Mouse (Mus musculus): ENCODE results near the gene Zfp704.
"Not testable (repeated sequence)": the region's sequence is repeated elsewhere in the genome, so short reads cannot be mapped to it uniquely, and the experiment has no call there.

Zfp704 gene

DNA sequence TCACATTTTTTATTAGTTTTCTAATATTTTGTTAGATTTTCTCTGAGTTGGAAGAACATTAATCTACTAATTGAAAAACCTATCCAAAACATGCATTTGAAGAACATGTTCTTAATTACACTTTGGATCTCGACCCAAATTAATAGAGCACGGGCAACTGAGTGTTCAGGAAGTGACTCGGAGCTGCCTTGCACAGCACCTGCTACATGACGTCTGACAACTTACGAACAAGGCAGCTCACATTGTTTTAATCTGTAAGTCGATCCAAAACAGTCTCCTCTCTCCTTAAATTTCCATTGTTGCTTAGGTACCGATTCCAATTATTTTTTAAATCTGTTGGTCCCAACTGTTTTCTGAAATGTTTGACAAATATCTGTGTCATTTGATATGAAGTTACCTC is 15.4 kb downstream of the Zfp704 start:
- no peak for DNase-seq

DNA sequence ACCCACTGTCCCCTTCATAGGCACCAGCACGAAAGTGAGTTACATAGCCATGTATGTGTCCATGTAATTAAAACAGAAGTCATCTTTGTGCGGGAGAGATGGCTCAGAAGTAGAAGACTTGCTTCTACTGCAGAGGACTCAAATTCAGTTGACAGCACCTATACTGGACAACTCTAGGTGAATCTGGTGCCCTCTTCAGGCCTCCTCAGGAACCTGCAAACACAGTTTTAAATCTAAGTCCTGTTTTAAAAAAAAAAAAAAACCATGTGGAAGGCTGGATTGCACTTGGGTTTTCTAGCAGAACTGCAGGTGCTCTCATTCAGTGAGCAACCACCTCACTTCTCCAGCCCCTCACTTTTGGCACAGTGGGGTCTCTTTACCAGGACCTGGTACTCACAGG is 16.1 kb downstream of the Zfp704 start:
- DNase-seq, result peak; percentile 65

DNA sequence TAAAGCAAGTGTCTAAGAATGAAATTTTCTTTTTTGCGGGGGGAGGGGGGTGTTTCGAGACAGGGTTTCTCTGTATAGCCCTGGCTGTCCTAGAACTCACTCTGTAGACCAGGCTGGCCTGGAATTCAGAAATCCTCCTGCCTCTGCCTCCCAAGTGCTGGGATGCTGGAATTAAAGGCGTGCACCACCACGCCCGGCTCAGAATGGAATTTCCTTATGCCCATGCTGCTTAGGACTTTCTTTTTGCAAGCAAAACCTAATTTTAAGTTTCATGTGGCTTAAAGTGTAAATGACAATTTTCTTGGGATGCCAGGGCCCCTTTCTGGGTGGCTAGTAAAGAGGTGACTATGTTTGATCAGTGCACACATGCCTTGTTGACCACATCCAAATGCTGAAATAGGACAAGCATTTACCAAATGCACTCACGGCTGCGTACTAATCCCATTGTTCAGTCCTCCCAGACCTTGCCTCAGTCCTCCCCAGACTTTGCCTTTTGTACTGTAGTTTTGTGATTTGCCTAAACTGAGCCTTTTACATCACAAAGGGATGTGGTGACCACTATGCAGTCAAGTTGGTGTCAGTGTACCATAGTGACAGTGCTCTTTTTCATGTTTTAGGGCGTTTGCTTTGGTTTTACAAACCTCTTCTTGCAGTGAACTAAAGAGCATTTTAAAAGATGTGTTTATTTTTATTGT is 18.3 kb downstream of the Zfp704 start:
- DNase-seq, result no peak

DNA sequence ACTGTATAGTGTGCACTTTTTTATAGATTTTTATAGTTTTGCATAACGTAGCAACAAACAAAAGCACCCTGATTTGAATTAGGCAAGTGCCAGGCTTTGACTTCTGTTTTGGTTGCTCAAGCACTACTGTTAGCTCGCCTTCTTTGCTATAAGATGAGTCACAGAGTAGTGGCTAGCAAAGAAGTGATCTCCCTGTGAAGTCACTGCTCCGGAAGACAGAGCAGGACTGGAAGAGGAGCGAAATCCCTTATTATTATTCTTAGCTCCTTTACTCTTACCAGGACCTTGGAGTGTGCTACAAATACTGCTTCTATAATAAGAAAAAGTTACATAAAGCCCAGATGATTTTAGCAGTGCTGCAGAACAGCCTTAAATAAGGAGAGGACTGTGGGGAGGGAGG is 21.2 kb downstream of the Zfp704 start:
- no peak for DNase-seq

DNA sequence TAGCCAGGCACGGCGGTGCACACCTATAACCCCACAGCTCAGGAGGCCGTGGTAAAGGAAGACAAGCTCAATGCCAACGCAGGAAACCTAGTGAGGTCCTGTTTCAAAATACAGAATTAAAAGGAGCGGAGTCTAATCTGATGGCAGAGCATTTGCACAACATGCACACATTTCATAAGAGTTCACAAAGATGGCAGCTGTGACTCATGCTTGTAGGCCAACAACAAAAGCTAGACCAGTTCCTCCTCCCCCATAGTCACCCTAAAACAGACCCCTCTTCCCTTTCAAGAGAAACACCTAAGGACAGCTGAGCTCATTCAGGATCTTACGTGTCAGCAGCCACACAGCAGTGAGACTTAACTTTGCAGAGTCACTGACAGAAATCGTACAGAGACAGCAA is 22.6 kb downstream of the Zfp704 start:
- DNase-seq, result no peak

DNA sequence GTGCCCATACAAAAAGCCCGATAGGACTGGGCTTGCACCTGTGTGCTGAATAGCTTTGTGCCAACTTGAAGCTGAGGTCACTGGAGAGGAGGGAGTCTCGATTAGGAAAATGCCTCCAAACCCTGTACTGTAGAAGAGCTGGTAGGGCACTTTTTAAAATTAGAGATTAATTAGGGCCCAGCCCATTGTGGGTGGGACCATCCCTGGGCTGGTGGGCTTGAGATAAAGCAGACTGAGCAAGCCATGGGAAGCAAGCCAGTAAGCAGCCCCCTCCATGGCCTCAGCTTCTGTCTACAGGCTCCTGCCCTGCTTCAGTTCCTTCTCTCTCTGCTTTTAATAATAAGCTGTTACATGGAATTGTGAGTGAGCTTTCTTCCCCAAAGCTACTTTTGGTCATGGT is 26.4 kb downstream of the Zfp704 start:
- no peak for DNase-seq

DNA sequence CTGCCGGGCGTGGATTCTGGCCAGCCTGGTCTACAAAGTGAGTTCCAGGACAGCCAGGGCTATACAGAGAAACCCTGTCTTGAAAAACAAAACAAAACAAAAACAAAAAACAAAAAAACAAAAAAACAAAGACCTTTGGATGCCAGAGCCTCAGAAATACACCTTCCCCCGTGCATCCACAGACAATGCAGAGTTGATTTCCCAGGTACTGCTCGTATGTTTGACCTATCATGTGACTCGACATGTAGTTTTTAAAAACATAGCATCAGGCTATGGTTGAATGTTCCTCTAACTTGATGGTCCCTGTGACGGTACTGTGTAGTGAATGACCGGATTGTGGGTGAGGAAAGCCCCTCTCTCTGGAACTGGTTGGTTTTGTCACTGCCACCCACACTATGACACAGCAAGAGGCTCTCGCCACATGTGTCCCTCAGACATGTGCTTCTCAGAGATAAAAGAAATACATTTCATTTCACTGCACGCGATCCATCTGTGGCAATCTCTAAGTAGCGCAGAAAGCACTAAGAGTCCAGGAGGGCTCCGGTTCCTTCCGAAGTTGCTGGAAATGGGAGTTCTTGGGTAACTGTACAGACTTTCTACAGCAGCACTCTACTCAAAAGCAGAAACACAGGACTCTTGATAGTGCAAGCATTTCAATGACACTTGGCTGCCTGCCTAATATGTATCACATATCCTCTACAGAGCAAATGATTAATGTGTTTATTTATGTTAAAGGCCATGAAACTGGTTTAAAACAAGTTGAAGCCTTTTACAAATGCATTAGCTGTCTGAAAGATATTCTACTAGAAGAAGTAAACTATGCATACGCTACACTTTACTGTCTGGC is 28.7 kb downstream of the Zfp704 start:
- DNase-seq, result no peak

DNA sequence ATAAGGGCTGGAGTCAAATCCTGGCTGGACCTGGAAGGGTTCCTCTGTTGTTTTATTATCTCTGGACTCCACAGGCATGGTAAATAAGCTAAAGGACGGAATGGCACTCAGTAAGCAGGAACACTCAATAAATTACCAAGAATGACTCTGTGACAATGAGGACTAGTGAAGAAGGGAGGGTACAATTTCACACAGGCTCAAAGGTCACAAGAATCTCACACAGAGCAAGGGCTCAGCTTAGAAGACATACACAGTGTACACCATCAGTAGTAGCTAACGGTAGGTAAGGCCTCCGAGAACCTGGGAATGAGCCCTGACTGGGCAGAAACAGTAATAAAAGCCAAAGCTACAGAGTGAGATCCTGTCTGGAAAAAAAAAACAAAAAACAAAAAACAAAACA is 29.8 kb downstream of the Zfp704 start:
- no peak for DNase-seq

DNA sequence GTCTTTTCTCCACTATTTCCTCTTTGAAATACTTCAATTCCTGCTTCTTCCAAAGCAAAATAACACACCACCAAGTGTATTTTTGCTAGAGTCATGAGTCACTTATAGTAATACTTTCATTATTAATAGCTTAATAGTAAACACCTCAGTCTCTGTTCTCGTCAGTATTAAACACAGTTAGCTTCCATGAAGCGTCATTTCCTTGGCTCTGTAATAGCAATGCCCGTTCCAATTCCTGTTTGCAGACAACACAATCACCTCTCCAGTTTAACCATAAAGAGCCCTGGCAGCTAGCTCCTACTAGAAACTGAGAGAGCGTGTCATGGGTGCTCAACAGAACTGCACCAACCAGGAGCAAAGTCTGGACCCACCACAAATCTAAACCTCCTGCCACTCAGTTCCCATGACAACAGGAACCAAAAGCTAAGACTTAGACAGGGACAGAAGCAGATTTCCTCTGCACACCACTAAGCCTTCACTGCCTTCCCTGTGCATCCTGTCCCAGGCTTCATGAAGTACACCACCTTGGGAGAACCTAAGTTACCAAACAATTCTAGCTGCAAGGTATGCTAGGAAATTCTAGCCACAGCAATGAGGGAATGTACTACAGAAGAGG is 30.7 kb downstream of the Zfp704 start:
- DNase-seq, result no peak

DNA sequence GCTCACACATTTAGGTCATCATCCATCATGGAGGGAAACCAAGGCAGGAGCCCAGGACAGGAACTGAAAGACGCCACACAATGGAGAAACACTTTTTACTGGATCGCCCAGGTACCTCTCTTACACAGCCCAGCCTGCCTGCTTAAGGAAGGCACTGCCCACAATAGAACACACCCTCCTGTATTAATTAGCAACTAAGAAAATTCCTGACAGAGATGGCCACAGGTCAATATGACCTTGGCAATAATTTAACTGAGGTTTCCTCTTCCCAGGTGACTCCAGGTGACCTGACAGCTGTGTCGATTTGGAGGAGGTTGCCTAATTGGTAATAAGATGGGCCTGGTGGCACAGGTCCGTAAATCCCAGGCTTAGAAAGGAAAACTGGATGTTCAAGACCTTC is 33.0 kb downstream of the Zfp704 start:
- no peak for DNase-seq

DNA sequence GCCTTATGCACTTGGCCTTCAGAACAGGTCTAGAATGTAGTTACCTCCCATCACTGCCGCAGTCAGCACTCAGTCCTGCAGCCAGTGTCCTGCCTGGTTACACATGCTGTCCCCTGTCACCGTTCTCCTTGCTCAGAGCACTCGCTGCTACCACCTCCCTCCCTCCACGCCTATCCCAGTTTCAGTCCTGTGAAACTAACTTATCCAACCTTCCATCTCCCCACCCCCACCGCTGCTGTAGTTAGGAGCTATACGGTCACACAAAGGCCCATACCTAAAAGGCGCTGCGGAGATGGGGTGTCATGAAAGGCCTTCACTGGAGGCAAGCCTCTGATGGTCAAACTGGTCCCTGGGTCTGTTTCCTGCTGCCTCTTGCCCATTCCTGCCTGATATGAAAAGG is 35.6 kb downstream of the Zfp704 start:
- no peak for DNase-seq

DNA sequence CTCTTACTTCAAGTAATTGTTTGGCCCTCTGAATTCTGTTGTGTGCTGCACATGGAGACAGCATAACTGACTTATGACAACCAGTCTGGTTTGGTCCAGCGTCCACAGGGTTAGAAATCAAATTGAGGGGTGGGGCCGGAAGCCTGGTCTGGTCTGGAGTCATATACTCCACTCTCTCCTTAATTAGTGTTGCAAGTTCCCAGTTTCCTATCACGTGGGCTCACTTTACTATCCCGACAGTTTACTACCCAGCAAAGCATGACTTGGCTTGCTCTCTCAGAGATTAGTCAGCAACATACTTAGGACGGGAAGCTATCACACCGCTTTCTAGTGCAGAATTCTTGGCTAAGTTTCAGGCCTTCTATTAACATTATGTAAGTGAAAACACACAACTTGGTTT is 36.3 kb downstream of the Zfp704 start:
- no peak for DNase-seq

DNA sequence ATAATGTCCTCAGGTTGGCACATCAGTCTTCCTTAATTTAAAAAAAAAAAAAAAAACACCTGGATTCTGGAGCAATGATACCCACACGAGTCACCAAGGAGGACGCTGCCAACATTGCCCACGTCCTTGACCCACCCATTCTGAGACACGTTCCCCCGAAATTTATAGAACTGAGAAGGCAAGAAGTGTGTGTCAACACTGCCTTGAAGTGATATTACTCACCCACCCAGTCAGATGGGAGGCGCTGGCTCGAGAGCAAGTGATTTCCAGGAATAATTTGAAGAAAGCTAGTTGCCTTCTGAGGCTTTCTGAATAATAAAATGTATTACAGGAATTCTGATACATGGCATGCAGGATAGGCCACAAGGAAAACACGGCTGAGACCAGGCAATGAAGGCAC is 37.6 kb downstream of the Zfp704 start:
- DNase-seq, result no peak

DNA sequence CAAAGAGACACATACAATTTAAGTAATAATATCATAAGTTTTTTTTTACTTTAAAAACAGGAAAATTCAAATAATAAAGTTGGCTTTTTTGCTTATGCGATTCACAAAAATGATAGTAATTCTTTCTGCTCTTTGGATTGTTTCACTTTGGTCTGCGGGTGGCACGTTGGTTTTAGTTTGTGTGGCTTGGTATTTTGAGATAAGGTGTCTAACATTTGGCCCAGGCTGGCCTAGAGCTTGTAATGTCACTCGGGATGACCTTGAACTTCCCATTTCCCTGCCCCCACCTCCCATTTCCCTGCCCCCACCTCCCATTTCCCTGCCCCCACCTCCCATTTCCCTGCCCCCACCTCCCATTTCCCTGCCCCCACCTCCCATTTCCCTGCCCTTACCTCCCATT is 39.1 kb downstream of the Zfp704 start:
- no peak for DNase-seq

DNA sequence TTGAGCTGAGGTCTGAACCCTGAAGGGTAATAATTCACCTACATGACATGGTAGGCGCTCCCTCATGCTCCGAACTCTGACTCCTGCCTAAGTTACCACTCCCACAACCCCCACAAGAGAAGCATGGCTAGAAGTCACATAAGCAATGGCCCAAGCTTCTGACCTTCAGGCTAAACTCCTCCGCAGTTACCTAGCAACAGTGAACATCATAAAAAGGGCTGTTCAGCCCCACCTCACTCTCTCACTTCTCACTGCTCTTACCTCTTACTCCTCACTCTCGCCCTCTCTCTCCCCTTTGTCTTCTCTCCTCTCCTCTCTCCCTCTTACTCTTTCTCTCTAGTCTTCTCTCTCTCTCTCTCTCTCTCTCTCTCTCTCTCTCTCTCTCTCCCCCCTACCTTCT is 40.2 kb downstream of the Zfp704 start:
- not testable (repeated sequence) for DNase-seq

DNA sequence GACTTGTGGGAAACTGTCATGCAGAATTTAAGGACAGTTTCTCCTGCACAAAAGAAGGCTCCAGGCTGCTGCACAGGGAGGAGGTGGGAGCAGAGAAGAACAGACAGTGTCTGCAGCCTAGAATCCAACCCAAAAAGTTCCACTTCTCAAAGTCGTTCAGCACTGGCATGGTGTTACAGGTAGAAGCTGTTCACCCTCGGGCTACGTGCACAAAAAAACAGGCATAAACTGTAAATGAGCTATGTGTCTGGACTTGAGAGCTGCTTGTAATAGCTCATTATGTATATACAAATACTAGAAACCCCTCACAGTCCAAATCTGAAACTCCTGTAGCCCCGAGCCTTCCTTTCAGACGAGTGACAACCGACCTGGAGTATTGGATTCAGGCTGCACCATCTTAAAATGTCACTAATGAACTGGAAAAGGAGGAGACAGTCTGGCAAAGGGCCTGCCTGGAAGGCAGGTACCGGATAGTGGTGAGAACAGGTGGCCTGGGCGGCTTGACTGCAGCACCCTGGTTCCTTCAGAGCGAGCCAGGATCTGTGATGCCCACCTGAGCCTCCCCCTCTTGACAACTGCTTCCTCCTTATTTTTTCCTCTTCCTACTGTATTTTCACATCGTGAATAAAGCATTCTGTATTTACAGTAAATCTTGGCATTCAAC is 41.2 kb downstream of the Zfp704 start:
- no peak for DNase-seq

DNA sequence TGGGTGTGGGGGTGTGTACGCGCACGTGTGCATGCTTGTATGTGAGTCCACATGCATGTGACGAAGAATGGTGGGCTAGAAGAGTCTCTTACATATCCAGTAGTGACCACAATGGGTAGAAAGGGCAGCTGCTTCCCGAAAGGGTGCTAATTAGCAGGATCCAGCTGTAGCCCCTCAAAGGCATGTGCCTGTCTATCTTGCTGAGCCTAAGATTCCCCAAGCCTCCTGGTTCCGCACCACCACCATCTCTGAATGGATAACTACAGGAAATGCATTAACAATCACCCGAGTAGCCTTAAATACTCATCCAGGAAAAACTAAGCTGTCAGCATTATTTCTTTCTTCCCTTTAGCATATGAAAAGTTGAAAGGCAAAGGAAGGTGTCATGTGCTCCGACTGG is 41.9 kb downstream of the Zfp704 start:
- no peak for DNase-seq

DNA sequence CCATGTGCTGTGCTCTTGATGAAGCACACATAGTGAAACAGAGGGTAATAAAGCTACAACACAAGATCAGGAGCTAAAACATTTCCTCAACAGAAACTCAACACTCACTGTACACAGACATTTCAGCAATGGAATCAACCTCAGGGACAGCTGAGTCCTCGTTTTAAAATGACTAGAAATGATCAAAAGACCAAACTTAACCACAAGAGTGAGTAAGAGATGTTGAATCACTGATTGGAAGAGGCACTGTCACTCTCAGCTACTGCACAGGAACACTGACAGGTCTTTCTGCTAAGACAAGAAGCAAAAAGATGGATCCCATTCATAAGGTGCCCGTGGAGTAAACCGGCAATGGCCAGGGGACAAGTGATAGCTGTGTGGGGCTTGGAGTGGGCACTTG is 43.1 kb downstream of the Zfp704 start:
- DNase-seq, result no peak

DNA sequence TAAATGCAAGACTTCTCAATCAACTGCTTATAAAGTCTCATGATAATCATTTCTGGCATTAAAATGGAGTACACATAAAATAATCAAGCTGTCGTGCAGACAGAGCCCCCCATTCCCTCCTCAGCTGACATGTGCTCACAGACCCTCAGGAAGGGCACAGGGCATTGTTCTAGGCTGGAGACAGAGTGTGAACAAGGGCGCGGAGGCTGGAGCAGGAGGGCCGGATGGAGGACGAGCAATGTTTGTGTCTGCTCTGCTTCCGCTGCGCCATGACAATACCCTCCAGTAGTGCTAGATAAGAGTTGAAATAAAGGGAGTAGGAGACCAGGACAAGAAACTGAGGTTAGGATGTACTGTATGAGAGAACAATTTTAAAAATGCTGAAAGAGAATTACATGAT is 46.3 kb downstream of the Zfp704 start:
- DNase-seq, result no peak

DNA sequence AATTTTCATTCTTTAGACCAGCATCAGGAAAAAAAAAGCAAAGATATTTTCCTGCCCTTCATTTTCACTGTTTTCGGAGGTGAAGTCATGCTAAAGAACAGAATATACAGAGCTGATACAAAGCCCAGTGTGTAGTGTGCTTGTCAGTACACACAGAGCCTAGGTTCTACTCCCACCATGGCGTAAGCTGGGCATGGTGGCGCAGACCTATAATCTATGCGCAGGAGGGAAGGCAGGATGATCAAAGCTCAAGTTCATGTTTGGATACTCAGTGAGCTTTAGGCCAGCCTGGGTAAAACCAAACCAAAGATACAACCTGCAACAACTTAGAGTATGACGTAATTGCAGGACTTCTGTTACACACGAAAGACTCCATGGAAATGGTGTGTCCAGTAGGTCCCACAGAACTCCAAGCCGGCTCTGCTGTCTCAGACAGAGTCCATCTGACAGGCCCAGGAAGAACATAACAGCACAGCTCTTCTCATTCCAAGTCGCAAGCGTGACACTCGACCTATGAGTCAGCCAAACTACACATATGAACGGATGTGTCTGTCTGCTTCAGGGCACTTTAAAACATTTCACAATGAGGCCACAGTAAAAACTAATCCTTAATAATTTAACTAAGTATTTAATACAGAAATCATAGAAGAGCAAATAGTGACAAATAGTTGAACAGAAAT is 47.1 kb downstream of the Zfp704 start:
- no peak for DNase-seq

DNA sequence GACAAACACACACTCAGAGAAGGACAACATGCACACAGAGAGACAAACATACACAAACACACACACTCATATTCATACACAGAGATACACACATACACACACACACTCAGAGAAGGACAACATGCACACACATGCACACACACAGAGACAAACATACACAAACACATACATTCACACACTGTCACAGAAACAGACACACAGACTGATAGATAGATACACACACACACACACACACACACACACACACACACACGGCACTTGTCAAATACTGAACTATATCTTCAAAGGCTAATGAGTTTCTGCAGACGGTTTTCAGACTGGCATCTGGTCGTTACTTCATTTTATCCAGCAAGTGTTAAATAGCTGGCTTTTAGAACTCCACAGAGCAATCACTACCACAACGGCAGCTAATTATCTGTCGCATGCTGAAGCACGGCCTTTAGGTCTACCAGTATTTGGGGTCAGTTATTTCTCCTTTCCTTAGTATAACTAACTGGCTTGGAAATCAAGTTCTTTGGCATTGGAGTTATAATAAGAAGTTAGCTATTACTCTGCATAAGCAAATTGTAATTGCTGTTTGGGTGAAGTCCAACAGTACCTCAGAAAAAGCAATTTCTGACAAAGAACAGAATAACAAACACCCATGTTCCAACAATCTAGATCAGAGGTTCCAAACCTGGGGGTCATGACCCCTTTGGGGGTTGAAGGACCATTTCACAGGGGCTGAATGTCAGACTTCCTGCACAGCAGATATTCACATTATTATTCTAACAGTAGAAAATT is 51.9 kb downstream of the Zfp704 start:
- no peak for DNase-seq

DNA sequence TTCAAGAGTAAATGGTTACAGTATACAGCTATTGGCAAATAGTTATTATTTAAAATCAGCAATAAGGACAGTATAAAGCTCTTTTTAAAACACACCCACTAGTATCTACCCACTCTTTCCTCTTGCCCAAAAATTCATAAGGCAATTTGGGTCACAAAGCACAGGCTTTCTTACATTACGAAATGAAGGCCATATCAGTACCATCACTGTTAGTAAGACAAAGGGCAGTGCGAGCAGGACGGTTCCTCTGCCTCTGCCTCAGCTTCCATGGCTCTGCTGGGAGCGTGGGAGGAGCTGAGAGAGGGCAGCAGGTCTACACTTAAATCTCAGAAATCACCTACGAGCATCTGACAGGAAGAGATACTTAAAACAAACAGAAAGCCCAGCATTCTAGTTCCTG is 53.7 kb downstream of the Zfp704 start:
- DNase-seq, result no peak

All from thymus, postnatal 14 days (tissue).